Mouse (Mus musculus) thymus, postnatal 36 days (tissue): ENCODE data around the gene Ppard.

ENCODE experiments used
- DNase-seq, 2 experiments: peaks; one replicate each; pipeline ENCODE4 v3.0.0; 2022; ENCODE audit warnings: mixed read lengths in 2 of 2

Ppard gene

GRCm38 (mm10) chr17:28224615-28225014 is 7.9 kb upstream of the Ppard start:
- DNase-seq: no peak

- DNase-seq: peak; percentile 94
Measured at GRCm38 (mm10) chr17:28226014-28226413, 6.5 kb upstream of the Ppard start.

- no peak for DNase-seq
Measured at GRCm38 (mm10) chr17:28230486-28230885, 2.0 kb upstream of the Ppard start.

GRCm38 (mm10) chr17:28231026-28231736 is 1.3 kb upstream of the Ppard start:
- no peak for DNase-seq

GRCm38 (mm10) chr17:28233091-28233731 is 711 bp downstream of the Ppard start:
- DNase-seq: peak; percentile 47 to 57

- DNase-seq: no peak
Measured at GRCm38 (mm10) chr17:28234641-28235040, 2.1 kb downstream of the Ppard start.

- no peak for DNase-seq
Measured at GRCm38 (mm10) chr17:28235982-28236635, 3.6 kb downstream of the Ppard start.

- no peak for DNase-seq
Measured at GRCm38 (mm10) chr17:28236636-28237015, 4.1 kb downstream of the Ppard start.

GRCm38 (mm10) chr17:28237362-28237761 is 4.9 kb downstream of the Ppard start:
- no peak for DNase-seq

- no peak for DNase-seq
Measured at GRCm38 (mm10) chr17:28237874-28238273, 5.4 kb downstream of the Ppard start.

GRCm38 (mm10) chr17:28240846-28241245 is 8.3 kb downstream of the Ppard start:
- no peak for DNase-seq

- DNase-seq: no peak
Measured at GRCm38 (mm10) chr17:28242296-28242695, 9.8 kb downstream of the Ppard start.

- no peak for DNase-seq
Measured at GRCm38 (mm10) chr17:28244214-28244613, 11.7 kb downstream of the Ppard start.

- DNase-seq: no peak
Measured at GRCm38 (mm10) chr17:28244714-28245113, 12.2 kb downstream of the Ppard start.

- DNase-seq: no peak
Measured at GRCm38 (mm10) chr17:28246640-28247039, 14.1 kb downstream of the Ppard start.

- DNase-seq: no peak
Measured at GRCm38 (mm10) chr17:28247613-28248012, 15.1 kb downstream of the Ppard start.

GRCm38 (mm10) chr17:28249062-28249461 is 16.6 kb downstream of the Ppard start:
- no peak for DNase-seq

- no peak for DNase-seq
Measured at GRCm38 (mm10) chr17:28251579-28252280, 19.2 kb downstream of the Ppard start.

- DNase-seq: no peak
Measured at GRCm38 (mm10) chr17:28252281-28252648, 19.8 kb downstream of the Ppard start.

GRCm38 (mm10) chr17:28253216-28253615 is 20.7 kb downstream of the Ppard start:
- DNase-seq: no peak

GRCm38 (mm10) chr17:28254804-28255203 is 22.3 kb downstream of the Ppard start:
- no peak for DNase-seq

- no peak for DNase-seq
Measured at GRCm38 (mm10) chr17:28255651-28256050, 23.2 kb downstream of the Ppard start.

- DNase-seq: peak; percentile 68 to 75
Measured at GRCm38 (mm10) chr17:28256651-28257328, 24.3 kb downstream of the Ppard start.
